Mouse (Mus musculus) lung, postnatal 14 days (tissue): ENCODE measurements at regions not wholly inside any gene's neighbourhood (a gene's known extent, or its start where the extent isn't known, plus 50 kb on each side); places are given as distances from the start of the nearest gene placed in this dataset.

Experiments
- DNase-seq: peaks from one replicate; pipeline ENCODE4 v3.0.0; 2021

- DNase-seq: no peak
These were observed 347.4 kb downstream of the Gm43517 start for GRCm38 (mm10) chr12:49732351-49732750.

GRCm38 (mm10) chr12:49737100-49737499, 352.1 kb downstream of the Gm43517 start:
- no peak for DNase-seq

GRCm38 (mm10) chr12:49739960-49740740, 355.2 kb downstream of the Gm43517 start:
- no peak for DNase-seq

- no peak for DNase-seq
These were observed 358.4 kb downstream of the Gm43517 start for GRCm38 (mm10) chr12:49743402-49743801.

GRCm38 (mm10) chr12:49747081-49747480, 362.1 kb downstream of the Gm43517 start:
- DNase-seq: no peak

GRCm38 (mm10) chr12:49758391-49758790, 373.4 kb downstream of the Gm43517 start:
- no peak for DNase-seq

GRCm38 (mm10) chr12:49764541-49764940, 379.6 kb downstream of the Gm43517 start:
- no peak for DNase-seq

GRCm38 (mm10) chr12:49808341-49808740, 423.4 kb downstream of the Gm43517 start:
- no peak for DNase-seq

GRCm38 (mm10) chr12:49814653-49815052, 429.7 kb downstream of the Gm43517 start:
- no peak for DNase-seq

- no peak for DNase-seq
These were observed 442.8 kb downstream of the Gm43517 start for GRCm38 (mm10) chr12:49827769-49828168.

GRCm38 (mm10) chr12:49828553-49828952, 443.6 kb downstream of the Gm43517 start:
- no peak for DNase-seq

GRCm38 (mm10) chr12:49830665-49831064, 445.7 kb downstream of the Gm43517 start:
- DNase-seq: no peak

GRCm38 (mm10) chr12:49832118-49832847, 447.3 kb downstream of the Gm43517 start:
- DNase-seq: no peak

- DNase-seq: no peak
These were observed 451.5 kb downstream of the Gm43517 start for GRCm38 (mm10) chr12:49836282-49837070.

GRCm38 (mm10) chr12:49885507-49885906, 500.5 kb downstream of the Gm43517 start:
- DNase-seq: no peak

- DNase-seq: no peak
These were observed 502.3 kb downstream of the Gm43517 start for GRCm38 (mm10) chr12:49887246-49887645.

- DNase-seq: no peak
These were observed 512.8 kb downstream of the Gm43517 start for GRCm38 (mm10) chr12:49897768-49898167.

GRCm38 (mm10) chr12:49915691-49916090, 530.7 kb downstream of the Gm43517 start:
- no peak for DNase-seq

- no peak for DNase-seq
These were observed 536.6 kb downstream of the Gm43517 start for GRCm38 (mm10) chr12:49921608-49922007.

- DNase-seq: no peak
These were observed 555.8 kb downstream of the Gm43517 start for GRCm38 (mm10) chr12:49940818-49941217.

- DNase-seq: no peak
These were observed 560.1 kb downstream of the Gm43517 start for GRCm38 (mm10) chr12:49944911-49945627.

- DNase-seq: no peak
These were observed 560.8 kb downstream of the Gm43517 start for GRCm38 (mm10) chr12:49945628-49946220.
